Mouse (Mus musculus) spleen, adult 12 weeks (tissue): Measurements from ENCODE around the gene Usp35.

Experiments
- DNase-seq: peaks from one replicate; pipeline ENCODE4 v3.0.0; 2022; ENCODE audit warnings: low spot score

The Usp35 gene

GRCm38 (mm10) chr7:97313364-97313995 is 18.3 kb downstream of the Usp35 start:
- no peak for DNase-seq

- DNase-seq, result no peak
Observed at GRCm38 (mm10) chr7:97312856-97313255, 19.0 kb downstream of the Usp35 start.

- no peak for DNase-seq
Observed at GRCm38 (mm10) chr7:97312196-97312595, 19.6 kb downstream of the Usp35 start.

- DNase-seq, result no peak
Observed at GRCm38 (mm10) chr7:97311620-97312019, 20.2 kb downstream of the Usp35 start.

GRCm38 (mm10) chr7:97310341-97310635 is 21.5 kb downstream of the Usp35 start:
- DNase-seq, result no peak

GRCm38 (mm10) chr7:97309461-97310340 is 22.1 kb downstream of the Usp35 start:
- no peak for DNase-seq

GRCm38 (mm10) chr7:97307546-97307945 is 24.3 kb downstream of the Usp35 start:
- no peak for DNase-seq

- no peak for DNase-seq
Observed at GRCm38 (mm10) chr7:97306813-97307212, 25.0 kb downstream of the Usp35 start.

GRCm38 (mm10) chr7:97305206-97305605 is 26.6 kb downstream of the Usp35 start:
- no peak for DNase-seq

- no peak for DNase-seq
Observed at GRCm38 (mm10) chr7:97304471-97304870, 27.3 kb downstream of the Usp35 start.

GRCm38 (mm10) chr7:97303614-97304013 is 28.2 kb downstream of the Usp35 start:
- DNase-seq, result no peak

- no peak for DNase-seq
Observed at GRCm38 (mm10) chr7:97302876-97303275, 28.9 kb downstream of the Usp35 start.

- no peak for DNase-seq
Observed at GRCm38 (mm10) chr7:97302261-97302660, 29.6 kb downstream of the Usp35 start.

GRCm38 (mm10) chr7:97301321-97301720 is 30.5 kb downstream of the Usp35 start:
- DNase-seq, result no peak

GRCm38 (mm10) chr7:97300914-97301313 is 30.9 kb downstream of the Usp35 start:
- DNase-seq, result no peak

- no peak for DNase-seq
Observed at GRCm38 (mm10) chr7:97298943-97299342, 32.9 kb downstream of the Usp35 start.

- no peak for DNase-seq
Observed at GRCm38 (mm10) chr7:97298279-97298678, 33.5 kb downstream of the Usp35 start.

GRCm38 (mm10) chr7:97297466-97297865 is 34.4 kb downstream of the Usp35 start:
- peak; percentile 21 for DNase-seq

GRCm38 (mm10) chr7:97296986-97297385 is 34.8 kb downstream of the Usp35 start:
- DNase-seq, result no peak

GRCm38 (mm10) chr7:97271068-97271467 is 60.8 kb downstream of the Usp35 start:
- DNase-seq, result no peak

- no peak for DNase-seq
Observed at GRCm38 (mm10) chr7:97270367-97270766, 61.5 kb downstream of the Usp35 start.

- DNase-seq, result no peak
Observed at GRCm38 (mm10) chr7:97262541-97262940, 69.3 kb downstream of the Usp35 start.
